Mouse (Mus musculus): ENCODE results near the gene Vac14.
A peak's percentile ranks its signal among the peaks of the same experiment; 100 is the strongest.

Gene Vac14

GRCm38 (mm10) chr8:110749500-110750170, 131.2 kb downstream of the Vac14 start:
- peak; percentile 60 for DNase-seq (ENCODE audit: extremely low read depth, low read depth)

GRCm38 (mm10) chr8:110750269-110750668, 131.9 kb downstream of the Vac14 start:
- DNase-seq (ENCODE audit: extremely low read depth, low read depth): no peak

- DNase-seq (ENCODE audit: extremely low read depth, low read depth): no peak
Measured at GRCm38 (mm10) chr8:110751490-110751889, 133.1 kb downstream of the Vac14 start.

- no peak for DNase-seq (ENCODE audit: extremely low read depth, low read depth)
Measured at GRCm38 (mm10) chr8:110754713-110755112, 136.3 kb downstream of the Vac14 start.

- no peak for DNase-seq (ENCODE audit: extremely low read depth, low read depth)
Measured at GRCm38 (mm10) chr8:110755511-110756170, 137.3 kb downstream of the Vac14 start.

- DNase-seq (ENCODE audit: extremely low read depth, low read depth): no peak
Measured at GRCm38 (mm10) chr8:110756196-110756595, 137.8 kb downstream of the Vac14 start.

- no peak for DNase-seq (ENCODE audit: extremely low read depth, low read depth)
Measured at GRCm38 (mm10) chr8:110760280-110760940, 142.0 kb downstream of the Vac14 start.

GRCm38 (mm10) chr8:110761185-110761584, 142.8 kb downstream of the Vac14 start:
- DNase-seq (ENCODE audit: extremely low read depth, low read depth): no peak

- no peak for DNase-seq (ENCODE audit: extremely low read depth, low read depth)
Measured at GRCm38 (mm10) chr8:110761988-110762387, 143.6 kb downstream of the Vac14 start.

GRCm38 (mm10) chr8:110764671-110765070, 146.3 kb downstream of the Vac14 start:
- no peak for DNase-seq (ENCODE audit: extremely low read depth, low read depth)

- DNase-seq (ENCODE audit: extremely low read depth, low read depth): no peak
Measured at GRCm38 (mm10) chr8:110767261-110767660, 148.9 kb downstream of the Vac14 start.

Measured in MEL-GATA-1-ER (cell line).